Mouse (Mus musculus) midbrain, embryonic 16.5 days (tissue): ENCODE data around the gene Jmy. TPM values are rescaled to one million over a fixed set of nuclear protein-coding genes. Genes with fewer than 3 reads are reported as not detected.

Source experiments
- polyA plus RNA-seq: library from polyadenylated mRNA; unstranded; fragments of >200 nt; fragmentation: Nextera tagmentation; extraction: Ambion mirVana; gene quantifications from 2 replicates; pipeline ENCODE4 v1.2.1, GENCODE M21; 2015

Jmy gene
- polyA plus RNA-seq, 1 experiment from 2014 or later = 3.5 TPM

Other genes starting within 250 kb of the Jmy start
- 8.6 and 9.4 TPM in 2 replicates for gene Homer1, start 200.2 kb downstream of the Jmy start, polyA plus RNA-seq
- gene Bhmt, start 138.2 kb upstream of the Jmy start, polyA plus RNA-seq = 0.19 TPM in 1 of 2 replicates, not detected in the other
- 0.19 TPM in 1 of 2 replicates, not detected in the other for gene Bhmt2, start 174.5 kb upstream of the Jmy start, polyA plus RNA-seq
- gene Dmgdh, start 174.6 kb upstream of the Jmy start, polyA plus RNA-seq = 0.09 and 0.14 TPM in 2 replicates